Mouse (Mus musculus) myocyte (in vitro differentiated cells): Measurements from ENCODE around the gene Tbk1. TPM values are rescaled to one million over a fixed set of nuclear protein-coding genes. Genes with fewer than 3 reads are reported as not detected.

Source experiments
- H3K27me3 ChIP-seq: one replicate; pipeline ENCODE4 v1.6.1; 2011; ENCODE audit not compliant: control insufficient read depth, insufficient read depth, insufficient read length
- H3K36me3 ChIP-seq: one replicate; pipeline ENCODE4 v1.6.1; 2011; ENCODE audit not compliant: control insufficient read depth, insufficient read depth
- H3K4me2 ChIP-seq: one replicate; pipeline ENCODE4 v1.6.1; 2011; ENCODE audit warnings: low read depth, control low read depth
- H3K4me3 ChIP-seq: one replicate; pipeline ENCODE4 v1.5.1; 2011; ENCODE audit warnings: mild to moderate bottlenecking, control low read depth, moderate library complexity
- H3K79me2 ChIP-seq: one replicate; pipeline ENCODE4 v1.6.1; 2011; ENCODE audit not compliant: control insufficient read depth, insufficient read depth
- H3ac ChIP-seq: one replicate; pipeline ENCODE4 v1.6.1; 2011; ENCODE audit not compliant: control insufficient read depth, insufficient read length
- CEBPB ChIP-seq: IDR thresholded peaks from 2 replicates; pipeline ENCODE4 v1.6.1; 2011; ENCODE audit warnings: mild to moderate bottlenecking, moderate library complexity; ENCODE audit not compliant: poor library complexity, insufficient read depth, severe bottlenecking
- E2F4 ChIP-seq: IDR thresholded peaks from one replicate; pipeline ENCODE4 v1.6.1; 2011; ENCODE audit warnings: mild to moderate bottlenecking, control low read depth, moderate library complexity; ENCODE audit not compliant: insufficient read depth
- MAX ChIP-seq: IDR thresholded peaks from one replicate; pipeline ENCODE4 v1.6.1; 2011; ENCODE audit warnings: low read depth, mild to moderate bottlenecking, control low read depth
- MYOD1 ChIP-seq, 3 experiments: IDR thresholded peaks; one replicate each; pipeline ENCODE4 v1.6.1; 2011; ENCODE audit warnings: control low read depth in 2 of 3, low read depth in 2 of 3, mild to moderate bottlenecking in 2 of 3, moderate library complexity in 1 of 3; ENCODE audit not compliant: insufficient read length in 2 of 3, control insufficient read depth in 1 of 3
- MYOG ChIP-seq, 3 experiments: IDR thresholded peaks; one replicate each; pipeline ENCODE4 v1.6.1; 2011; ENCODE audit warnings: control low read depth in 2 of 3, low read depth in 2 of 3, mild to moderate bottlenecking in 2 of 3; ENCODE audit not compliant: insufficient read length in 2 of 3, control insufficient read depth in 1 of 3, insufficient read depth in 1 of 3
- POLR2A ChIP-seq: IDR thresholded peaks from one replicate; pipeline ENCODE4 v1.6.1; 2011; ENCODE audit warnings: low read depth, mild to moderate bottlenecking, control low read depth, moderate library complexity; ENCODE audit not compliant: insufficient read length
- POLR2AphosphoS2 ChIP-seq: IDR thresholded peaks from one replicate; pipeline ENCODE4 v1.6.1; 2011; ENCODE audit warnings: low read depth, control low read depth; ENCODE audit not compliant: insufficient read length
- REST ChIP-seq: IDR thresholded peaks from one replicate; pipeline ENCODE4 v1.6.1; 2011; ENCODE audit warnings: mild to moderate bottlenecking, control low read depth, moderate library complexity; ENCODE audit not compliant: insufficient read depth, insufficient read length
- SRF ChIP-seq: IDR thresholded peaks from one replicate; pipeline ENCODE4 v1.6.1; 2011; ENCODE audit warnings: low read depth; ENCODE audit not compliant: control insufficient read depth, insufficient read length
- TCF12 ChIP-seq: IDR thresholded peaks from one replicate; pipeline ENCODE4 v1.6.1; 2011; ENCODE audit warnings: mild to moderate bottlenecking, control low read depth; ENCODE audit not compliant: poor library complexity, insufficient read depth, severe bottlenecking
- TCF3 ChIP-seq: IDR thresholded peaks from one replicate; pipeline ENCODE4 v1.6.1; 2011; ENCODE audit warnings: low read depth, control low read depth; ENCODE audit not compliant: insufficient read length
- USF1 ChIP-seq: IDR thresholded peaks from one replicate; pipeline ENCODE4 v1.6.1; 2011; ENCODE audit warnings: low read depth, mild to moderate bottlenecking, control low read depth, moderate library complexity
- polyA plus RNA-seq: library from polyadenylated mRNA; unstranded; fragments of >200 nt; fragmentation: generic; extraction: Trizol; gene quantifications from one replicate; pipeline ENCODE4 v1.2.1, GENCODE M21; 2012; ENCODE audit warnings: missing spikeins

The Tbk1 gene
- polyA plus RNA-seq, 1 experiment = 9.0 TPM

DNA sequence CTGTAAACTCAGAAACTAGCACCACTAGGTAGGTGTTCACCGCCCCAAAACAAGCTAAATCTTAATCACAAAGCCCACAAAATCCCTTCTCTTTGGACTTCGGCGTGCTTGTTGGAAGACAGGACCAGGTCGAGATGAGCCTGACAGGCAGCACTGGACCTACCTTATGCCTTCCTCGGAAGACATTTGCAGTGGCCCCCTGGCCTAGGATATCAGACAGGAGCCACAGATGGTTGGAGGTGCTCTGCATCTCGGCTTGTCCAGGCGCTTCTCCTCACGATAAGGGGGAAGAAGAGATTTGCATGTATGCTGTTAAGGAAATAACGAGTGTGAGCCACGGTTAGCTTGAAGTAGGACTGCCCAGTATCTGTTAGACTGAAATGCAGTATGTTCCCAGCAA, 2.6 kb downstream of the Tbk1 start:
- Histone ChIP-seq H3K79me2 (peaks cover 57% of the 10 kb centered on the region), H3K27me3 (no peaks in the 10 kb centered on the region), H3K4me2 (no peak overlapping the region), H3K4me3 (no peak overlapping the region), H3ac (no peak overlapping the region), H3K36me3 (peaks cover 23% of the 10 kb centered on the region)
- TF ChIP-seq CEBPB (no peak), TCF12 (no peak), TCF3 (no peak), MAX (no peak), E2F4 (no peak), REST (no peak), USF1 (no peak), POLR2A (no peak), MYOD1 (IDR thresholded peaks at IDR 0.05; ENCODE audit: control insufficient read depth in 1 of 3, insufficient read length in 2 of 3, low read depth in 2 of 3) (no peak), MYOG (IDR thresholded peaks at IDR 0.05; ENCODE audit: control insufficient read depth in 1 of 3, insufficient read depth in 1 of 3, insufficient read length in 2 of 3, low read depth in 2 of 3) (no peak), POLR2AphosphoS2 (no peak)

DNA sequence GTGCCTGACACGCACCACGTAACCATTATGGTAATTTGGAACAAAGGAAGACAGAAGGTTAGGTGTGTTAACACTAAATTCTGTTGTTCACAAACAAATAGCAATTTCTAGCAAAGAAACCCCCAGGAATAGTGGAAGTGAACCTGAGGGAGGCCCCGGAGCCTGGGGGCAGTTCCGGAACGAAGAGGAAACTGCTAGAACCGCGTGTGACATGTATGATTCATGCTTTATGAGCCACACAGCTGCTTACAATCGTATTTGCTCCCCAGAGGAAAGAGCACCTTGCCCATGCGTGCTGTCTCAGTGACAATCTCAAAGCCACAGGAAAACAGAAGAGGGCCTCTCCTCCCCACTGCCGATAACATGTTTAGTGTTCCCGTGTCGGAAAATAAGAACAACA, 3.6 kb downstream of the Tbk1 start:
- Histone ChIP-seq H3K4me2 (no peak overlapping the region), H3K4me3 (no peak overlapping the region), H3K36me3 (peaks cover 28% of the 10 kb centered on the region), H3K79me2 (peaks cover 57% of the 10 kb centered on the region), H3ac (no peak overlapping the region), H3K27me3 (no peaks in the 10 kb centered on the region)
- TF ChIP-seq TCF3 = no peak
- no peak for TF ChIP-seq REST
- no peak for TF ChIP-seq POLR2A
- no peak for TF ChIP-seq SRF
- TF ChIP-seq POLR2AphosphoS2 = no peak
- TF ChIP-seq CEBPB = no peak
- no peak for TF ChIP-seq USF1
- no peak for TF ChIP-seq MYOD1 (IDR thresholded peaks at IDR 0.05; ENCODE audit: control insufficient read depth in 1 of 3, insufficient read length in 2 of 3, low read depth in 2 of 3)
- no peak for TF ChIP-seq MYOG (IDR thresholded peaks at IDR 0.05; ENCODE audit: control insufficient read depth in 1 of 3, insufficient read depth in 1 of 3, insufficient read length in 2 of 3, low read depth in 2 of 3)
- TF ChIP-seq TCF12 = no peak
- no peak for TF ChIP-seq E2F4
- no peak for TF ChIP-seq MAX

DNA sequence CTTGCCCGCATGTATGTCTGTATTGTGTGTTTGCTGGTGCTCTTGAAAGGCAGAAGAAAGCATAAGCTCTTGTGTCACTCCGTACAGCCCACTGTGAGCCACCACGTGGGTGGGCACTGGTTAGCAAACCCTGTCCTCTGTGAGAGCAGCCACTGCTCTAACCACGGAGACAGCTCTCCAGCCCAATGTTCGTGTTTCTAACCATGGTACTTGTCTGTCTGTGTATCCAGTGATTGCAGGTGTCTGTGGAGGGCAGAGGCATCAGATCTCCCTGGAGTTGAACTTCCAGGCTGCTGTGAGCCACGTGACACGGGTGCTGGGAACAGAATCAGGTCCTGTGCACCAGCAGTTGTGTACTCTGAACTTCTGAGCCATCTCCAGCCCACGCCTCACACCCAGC, 4.3 kb downstream of the Tbk1 start:
- no peak overlapping the region for H3ac ChIP-seq
- H3K36me3 ChIP-seq = peaks cover 28% of the 10 kb centered on the region
- no peaks in the 10 kb centered on the region for H3K27me3 ChIP-seq
- no peak overlapping the region for H3K4me3 ChIP-seq
- no peak overlapping the region for H3K4me2 ChIP-seq
- peaks cover 57% of the 10 kb centered on the region for H3K79me2 ChIP-seq
- TF ChIP-seq TCF3 (no peak), E2F4 (no peak), CEBPB (no peak), POLR2A (no peak), MYOG (IDR thresholded peaks at IDR 0.05; ENCODE audit: control insufficient read depth in 1 of 3, insufficient read depth in 1 of 3, insufficient read length in 2 of 3, low read depth in 2 of 3) (no peak), REST (no peak), SRF (no peak), POLR2AphosphoS2 (no peak), MYOD1 (IDR thresholded peaks at IDR 0.05; ENCODE audit: control insufficient read depth in 1 of 3, insufficient read length in 2 of 3, low read depth in 2 of 3) (no peak), MAX (no peak), USF1 (no peak)

DNA sequence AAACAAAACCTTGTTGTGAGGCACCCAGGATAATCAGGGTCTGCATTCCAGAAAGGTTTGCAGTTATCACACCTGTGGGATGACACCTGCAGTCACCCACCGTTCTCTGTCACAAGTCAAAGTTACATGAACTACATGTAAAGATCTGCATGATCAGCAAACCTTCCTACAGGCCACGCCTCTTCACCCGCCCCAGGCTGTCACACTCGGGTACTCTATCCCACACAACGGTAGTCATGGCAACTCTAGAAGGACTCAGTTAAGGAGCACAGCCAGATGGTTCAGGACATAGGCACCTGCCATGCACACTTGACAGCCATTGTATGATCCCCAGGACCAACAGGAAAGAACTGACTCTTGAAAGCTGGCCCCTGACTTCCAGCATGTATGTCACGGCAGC, 5.2 kb downstream of the Tbk1 start:
- Histone ChIP-seq H3K27me3 (no peaks in the 10 kb centered on the region), H3K79me2 (peaks cover 57% of the 10 kb centered on the region), H3ac (no peak overlapping the region), H3K4me3 (no peak overlapping the region), H3K4me2 (no peak overlapping the region), H3K36me3 (peaks cover 28% of the 10 kb centered on the region)
- no peak for TF ChIP-seq REST
- no peak for TF ChIP-seq MYOG (IDR thresholded peaks at IDR 0.05; ENCODE audit: control insufficient read depth in 1 of 3, insufficient read depth in 1 of 3, insufficient read length in 2 of 3, low read depth in 2 of 3)

DNA sequence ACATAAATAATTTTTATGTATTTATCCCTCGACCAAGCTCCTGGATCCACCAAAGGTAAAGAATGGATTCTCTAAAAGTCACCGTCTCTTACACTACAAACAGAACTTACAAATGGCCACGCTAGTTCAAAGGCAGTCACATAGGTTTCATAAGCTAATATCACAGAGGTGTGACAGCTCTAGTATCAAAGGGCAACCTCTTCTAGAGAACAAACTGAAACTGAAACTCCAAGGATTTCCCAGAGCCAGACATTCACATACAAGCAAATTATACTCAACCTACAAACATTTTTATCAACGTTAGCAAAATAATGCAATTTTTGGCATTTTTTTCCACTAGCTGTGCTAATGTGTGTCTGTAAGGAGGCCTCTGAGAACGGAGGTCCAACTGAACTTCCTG, 6.2 kb downstream of the Tbk1 start:
- Histone ChIP-seq H3K79me2 (peaks cover 48% of the 10 kb centered on the region), H3K36me3 (peaks cover 38% of the 10 kb centered on the region), H3ac (no peak overlapping the region), H3K4me2 (no peak overlapping the region), H3K27me3 (no peaks in the 10 kb centered on the region), H3K4me3 (no peak overlapping the region)
- TF ChIP-seq POLR2A = no peak
- no peak for TF ChIP-seq MAX
- no peak for TF ChIP-seq SRF
- no peak for TF ChIP-seq MYOD1 (IDR thresholded peaks at IDR 0.05; ENCODE audit: control insufficient read depth in 1 of 3, insufficient read length in 2 of 3, low read depth in 2 of 3)
- no peak for TF ChIP-seq USF1
- TF ChIP-seq TCF3 = no peak
